Mouse (Mus musculus) megakaryocyte-erythroid progenitor cell, adult 5-6 weeks (primary cell): ENCODE measurements at regions not wholly inside any gene's neighbourhood (a gene's known extent, or its start where the extent isn't known, plus 50 kb on each side); places are given as distances from the start of the nearest gene placed in this dataset.

ENCODE experiments used
- ATAC-seq: replicated peaks from 2 replicates; pipeline ENCODE4 v1.8.0; 2016; ENCODE audit warnings: mild to moderate bottlenecking, inconsistent platforms; ENCODE audit not compliant: severe bottlenecking, poor library complexity, low FRiP score, low TSS enrichment

- no peak for ATAC-seq
Measured at GRCm38 (mm10) chr9:112608932-112609331, 373.2 kb upstream of the Arpp21 start.

- no peak for ATAC-seq
Measured at GRCm38 (mm10) chr9:112607221-112607620, 371.5 kb upstream of the Arpp21 start.

GRCm38 (mm10) chr9:112595731-112596130 is 360.0 kb upstream of the Arpp21 start:
- ATAC-seq, result no peak

GRCm38 (mm10) chr9:112590241-112590640 is 354.5 kb upstream of the Arpp21 start:
- no peak for ATAC-seq

GRCm38 (mm10) chr9:112573316-112573715 is 337.6 kb upstream of the Arpp21 start:
- no peak for ATAC-seq

GRCm38 (mm10) chr9:112561348-112561747 is 325.6 kb upstream of the Arpp21 start:
- no peak for ATAC-seq

GRCm38 (mm10) chr9:112560226-112560625 is 324.5 kb upstream of the Arpp21 start:
- ATAC-seq, result no peak

GRCm38 (mm10) chr9:112537924-112538323 is 302.2 kb upstream of the Arpp21 start:
- ATAC-seq, result no peak

- no peak for ATAC-seq
Measured at GRCm38 (mm10) chr9:112525377-112525776, 289.6 kb upstream of the Arpp21 start.

GRCm38 (mm10) chr9:112523251-112523650 is 287.5 kb upstream of the Arpp21 start:
- ATAC-seq, result no peak

- ATAC-seq, result no peak
Measured at GRCm38 (mm10) chr9:112510716-112511115, 275.0 kb upstream of the Arpp21 start.

- no peak for ATAC-seq
Measured at GRCm38 (mm10) chr9:112506871-112507270, 271.1 kb upstream of the Arpp21 start.

GRCm38 (mm10) chr9:112498676-112499075 is 262.9 kb upstream of the Arpp21 start:
- no peak for ATAC-seq

GRCm38 (mm10) chr9:112495930-112496527 is 260.3 kb upstream of the Arpp21 start:
- ATAC-seq, result no peak

GRCm38 (mm10) chr9:112490963-112491362 is 255.2 kb upstream of the Arpp21 start:
- ATAC-seq, result no peak

- no peak for ATAC-seq
Measured at GRCm38 (mm10) chr9:112476644-112477043, 240.9 kb upstream of the Arpp21 start.

GRCm38 (mm10) chr9:112457594-112457993 is 221.9 kb upstream of the Arpp21 start:
- ATAC-seq, result no peak

GRCm38 (mm10) chr9:112454706-112455105 is 219.0 kb upstream of the Arpp21 start:
- ATAC-seq, result no peak

- 0 out of 2 replicates have a peak, but pooled peaks have one; percentile 44 for ATAC-seq
Measured at GRCm38 (mm10) chr9:112447515-112447914, 211.8 kb upstream of the Arpp21 start.

- ATAC-seq, result no peak
Measured at GRCm38 (mm10) chr9:112446981-112447380, 211.2 kb upstream of the Arpp21 start.

GRCm38 (mm10) chr9:112446027-112446352 is 210.3 kb upstream of the Arpp21 start:
- ATAC-seq, result no peak
